Mouse (Mus musculus) embryo, embryonic 11.5 days (tissue): ENCODE results near the gene Lce3a.

Source experiments
- DNase-seq: peaks from one replicate; pipeline ENCODE4 v3.0.0-alpha.2; 2012; ENCODE audit warnings: low read depth, low spot score

The Lce3a gene

GRCm38 (mm10) chr3:92926130-92926529 lies at the start of gene Lce3a:
Lce3a (minus strand) TSS chr3:92926230.
- DNase-seq, result no peak

GRCm38 (mm10) chr3:92966761-92967160 lies 40.7 kb upstream of the Lce3a start, which contains the start of gene Lce3e:
Lce3e (plus strand) TSS chr3:92967061.
- no peak for DNase-seq

GRCm38 (mm10) chr3:92957090-92957489 lies 31.1 kb upstream of the Lce3a start, which contains the start of gene Lce3d:
Lce3d (plus strand) TSS chr3:92957390.
- no peak for DNase-seq

- DNase-seq, result no peak
Observed at GRCm38 (mm10) chr3:92944186-92944585, 18.2 kb upstream of the Lce3a start, which contains the start of gene Lce3c. Lce3c (plus strand) TSS chr3:92944486.

GRCm38 (mm10) chr3:92932679-92933078 lies 6.6 kb upstream of the Lce3a start, which contains the start of gene Lce3b:
Lce3b (plus strand) TSS chr3:92932979.
- DNase-seq, result no peak

GRCm38 (mm10) chr3:92920364-92920763 lies 5.7 kb downstream of the Lce3a start:
- peak; percentile 20 for DNase-seq

- peak; percentile 32 for DNase-seq
Observed at GRCm38 (mm10) chr3:92907571-92907970, 18.5 kb downstream of the Lce3a start.

- no peak for DNase-seq
Observed at GRCm38 (mm10) chr3:92905182-92905581, 20.8 kb downstream of the Lce3a start.

GRCm38 (mm10) chr3:92903640-92904039 lies 22.4 kb downstream of the Lce3a start:
- DNase-seq, result peak; percentile 14

GRCm38 (mm10) chr3:92902992-92903391 lies 23.0 kb downstream of the Lce3a start:
- DNase-seq, result peak; percentile 4

GRCm38 (mm10) chr3:92894489-92894888 lies 31.5 kb downstream of the Lce3a start:
- DNase-seq, result no peak

- no peak for DNase-seq
Observed at GRCm38 (mm10) chr3:92894063-92894462, 32.0 kb downstream of the Lce3a start.
